Mouse (Mus musculus) large intestine, adult 2 months (tissue): Measurements from ENCODE around the gene Sox5. TPM values are rescaled to one million over a fixed set of nuclear protein-coding genes. Genes with fewer than 3 reads are reported as not detected.

ENCODE experiments used
- DNase-seq: peaks from one replicate; pipeline ENCODE4 v3.0.0-alpha.2; 2012; ENCODE audit warnings: low read depth, low spot score
- WGBS: fragments of 180-500 bp; shearing (Covaris S2); methylation state at CpG from one replicate; pipeline ENCODE4 v1.1.7; 2018; 5-methylcytosine and 5-hydroxymethylcytosine counted together
- polyA plus RNA-seq: library from polyadenylated mRNA; depleted of rRNA; stranded (reverse); fragments of >200 nt; gene quantifications from 2 replicates; pipeline ENCODE4 v1.2.3, GENCODE M21; 2012

Sox5 gene
- polyA plus RNA-seq, 1 experiment, result 0.55 TPM

DNA sequence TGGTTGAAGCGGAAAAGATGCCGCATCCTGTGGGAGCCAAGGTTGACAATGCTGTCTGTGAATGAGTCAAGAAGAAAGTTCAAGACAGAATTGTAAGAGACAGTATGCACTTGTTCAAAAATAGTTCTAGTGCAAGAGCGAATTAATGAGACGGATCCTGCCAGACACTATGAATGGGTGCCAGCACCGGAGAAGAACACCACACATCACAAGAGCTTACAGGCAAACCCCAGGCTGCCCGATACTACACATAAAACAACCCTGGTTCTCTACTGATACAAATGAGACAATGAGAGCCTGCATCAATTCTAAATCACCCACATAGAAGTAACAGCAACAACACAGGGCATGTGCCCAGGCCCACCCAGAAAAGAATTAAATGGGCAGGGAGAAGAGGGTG is 8.0 kb downstream of the Sox5 start:
- no peak for DNase-seq

DNA sequence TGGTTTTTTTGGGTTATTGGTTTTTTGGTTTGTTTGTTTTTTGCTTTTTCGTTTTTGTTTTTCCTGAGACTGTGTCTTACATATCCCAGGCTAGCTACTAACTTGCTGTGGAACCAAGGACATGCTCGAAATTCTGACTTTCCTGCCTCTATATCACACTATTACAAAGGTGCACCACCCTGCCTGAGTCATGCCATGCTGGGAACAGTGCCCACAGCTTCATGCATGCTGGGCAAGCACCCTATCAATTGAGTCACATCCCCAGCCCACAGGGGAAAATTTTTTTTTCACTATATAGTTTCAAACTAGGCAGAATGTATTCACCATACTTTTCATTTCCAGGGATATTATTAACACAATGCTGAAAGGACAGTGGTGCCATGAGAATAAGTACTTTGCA is 8.8 kb downstream of the Sox5 start:
- no peak for DNase-seq
- WGBS, result 65% methylated on average over 2 of the region's 2 CpGs

More for the DNA sequence above, 8.0 kb downstream of the Sox5 start:
- WGBS, result 83% methylated on average over 6 of the region's 6 CpGs

DNA sequence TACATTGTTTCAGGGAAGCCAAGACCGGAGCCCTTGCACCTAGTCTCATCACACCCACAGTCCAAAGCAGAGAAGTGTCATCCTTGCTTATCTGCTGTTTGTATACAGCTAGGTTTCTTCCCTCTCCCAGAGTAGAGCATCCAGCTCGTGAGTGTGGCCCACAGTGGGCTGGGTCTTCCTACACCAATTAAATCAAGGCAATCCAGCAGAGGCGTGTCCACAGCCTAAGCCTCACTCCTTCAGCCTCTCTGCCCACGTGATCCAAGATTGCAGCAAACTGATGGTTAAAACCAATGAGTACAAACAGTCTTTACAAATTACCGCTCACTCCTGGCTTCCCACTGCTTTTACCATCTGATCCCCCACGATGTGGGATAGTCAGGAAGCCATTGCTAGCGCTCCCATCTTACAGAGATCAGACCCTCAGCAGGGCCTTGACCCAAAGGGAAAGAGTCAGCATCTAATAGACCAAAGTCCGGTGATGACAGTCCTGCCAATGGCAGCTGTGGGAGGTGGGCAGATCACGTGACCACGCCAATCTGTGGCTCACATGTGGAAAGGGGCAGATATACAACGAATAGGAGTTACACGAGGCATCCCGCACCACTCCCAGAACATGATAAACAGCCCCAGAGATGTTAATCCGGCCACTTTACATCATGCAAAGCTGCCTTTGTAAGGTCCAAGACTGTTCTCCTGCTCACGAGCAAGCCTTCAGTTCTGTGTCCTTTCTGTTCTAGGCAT is 9.4 kb downstream of the Sox5 start:
- WGBS, result 63% methylated on average over 15 of the region's 15 CpGs
- DNase-seq, result no peak

DNA sequence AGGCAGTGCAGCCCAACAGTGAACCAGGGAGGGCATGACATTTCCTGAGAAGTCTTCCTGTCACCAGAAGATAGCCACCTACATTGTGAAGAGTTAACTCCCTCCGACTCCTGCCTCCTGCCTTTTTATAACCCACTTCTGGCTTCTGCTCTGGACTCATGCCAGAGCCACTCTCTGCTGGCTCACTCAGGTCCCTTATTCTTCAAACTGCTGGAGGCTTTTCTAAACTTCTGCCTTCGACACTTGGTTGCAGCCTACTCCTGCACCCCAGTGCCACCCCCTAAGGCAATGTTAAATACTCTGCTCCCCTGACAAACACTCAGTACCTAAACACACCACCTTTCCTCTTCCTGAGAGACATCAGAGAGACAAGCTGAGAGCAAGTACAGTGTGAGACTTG is 12.7 kb downstream of the Sox5 start:
- no peak for DNase-seq
- 3% methylated on average over 2 of the region's 2 CpGs for WGBS

DNA sequence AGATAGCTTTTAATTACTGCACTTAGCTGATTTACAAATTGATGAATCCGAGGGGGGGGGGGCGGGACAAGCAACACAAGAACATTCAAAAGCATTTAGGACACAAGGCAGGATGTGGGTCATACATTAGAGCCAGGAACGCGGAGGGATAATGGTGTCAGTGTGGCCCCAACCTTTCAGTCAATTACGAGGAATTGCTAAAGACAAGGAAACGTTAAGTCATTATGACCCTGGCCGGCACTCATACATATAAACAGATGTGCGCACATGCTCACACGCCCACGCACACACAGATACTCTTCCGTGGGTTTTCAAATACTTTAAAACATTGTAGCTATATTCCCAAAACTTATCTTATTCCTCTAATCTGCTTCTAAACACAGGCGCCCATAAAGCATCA is 19.9 kb downstream of the Sox5 start:
- 59% methylated on average over 12 of the region's 12 CpGs for WGBS
- no peak for DNase-seq

DNA sequence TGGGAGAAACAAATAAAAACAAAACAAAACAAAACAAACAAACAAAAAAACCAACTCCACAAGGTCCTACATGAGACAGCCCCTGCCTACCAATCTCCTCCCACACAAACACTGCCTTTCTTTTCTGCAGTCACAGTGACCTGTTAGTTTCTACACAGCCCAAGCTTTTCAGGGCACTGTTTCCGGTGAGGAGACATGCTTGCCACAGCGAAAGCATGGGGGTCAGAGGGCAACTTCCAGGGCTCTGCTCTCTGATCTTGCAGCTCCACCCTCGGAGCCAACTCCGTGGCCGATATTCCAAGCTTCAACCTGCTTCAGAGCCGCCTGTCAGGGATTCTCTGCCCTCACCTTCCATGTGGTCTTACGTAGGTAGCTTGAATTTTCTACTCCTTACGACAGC is 22.6 kb downstream of the Sox5 start:
- WGBS, result 46% methylated on average over 8 of the region's 8 CpGs
- no peak for DNase-seq

DNA sequence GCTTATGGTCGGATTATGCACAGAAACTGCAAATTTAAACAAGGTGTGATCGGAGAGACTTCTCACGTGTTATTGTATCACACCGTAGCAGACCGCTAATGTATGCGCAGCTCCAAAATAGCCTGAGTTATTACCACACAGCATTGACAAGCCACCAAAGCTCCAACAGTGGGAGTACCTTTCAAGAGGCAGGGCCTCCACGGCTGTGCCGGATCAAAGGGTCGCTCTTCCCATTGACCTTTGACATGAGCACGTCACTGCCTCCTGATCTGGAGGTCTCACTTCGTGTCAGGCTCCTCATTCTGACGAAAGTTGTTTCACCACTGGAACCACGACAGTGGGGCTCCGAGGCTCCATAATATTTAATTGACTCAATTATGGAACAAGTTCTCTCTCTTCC is 24.4 kb downstream of the Sox5 start:
- 76% methylated on average over 14 of the region's 14 CpGs for WGBS
- DNase-seq, result no peak

DNA sequence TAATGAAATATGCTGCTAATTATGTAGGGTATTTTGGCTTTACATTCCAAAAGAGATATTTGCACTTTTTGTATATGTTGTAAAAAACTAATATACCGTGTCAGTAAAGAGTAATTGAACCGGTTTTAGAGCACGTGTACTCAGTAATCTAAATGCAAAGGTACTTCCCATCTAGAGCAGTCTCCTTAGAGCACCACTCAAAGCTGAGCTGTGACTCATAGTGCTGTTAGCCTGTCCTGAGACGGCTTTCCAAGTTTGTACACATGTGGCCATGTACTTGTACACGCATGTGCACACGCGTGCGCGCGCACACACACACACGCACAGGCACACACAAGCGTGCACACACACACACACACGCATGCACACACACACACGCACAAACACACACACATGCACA is 25.3 kb downstream of the Sox5 start:
- DNase-seq, result no peak
- 88% methylated on average over 14 of the region's 14 CpGs for WGBS

DNA sequence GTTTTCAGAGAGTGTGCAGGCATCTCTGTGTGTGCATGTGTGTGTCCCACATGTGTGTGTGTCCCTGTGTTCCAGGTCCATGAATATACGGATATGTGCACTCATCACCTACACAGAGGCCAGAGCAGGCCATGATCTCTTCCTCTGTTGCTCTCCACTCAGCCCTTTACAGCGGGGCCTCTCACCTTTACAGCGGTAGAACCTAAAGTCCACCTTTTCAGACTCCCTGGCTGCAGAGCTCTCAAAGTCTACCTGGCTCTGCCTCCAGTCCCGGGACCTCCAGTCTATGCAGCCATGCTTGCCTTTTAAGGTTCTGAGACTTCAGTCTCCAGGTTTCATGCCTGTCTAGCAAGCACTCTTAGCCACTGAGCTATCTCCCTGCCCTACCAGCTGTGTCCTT is 26.5 kb downstream of the Sox5 start:
- 67% methylated on average over 4 of the region's 4 CpGs for WGBS
- no peak for DNase-seq

DNA sequence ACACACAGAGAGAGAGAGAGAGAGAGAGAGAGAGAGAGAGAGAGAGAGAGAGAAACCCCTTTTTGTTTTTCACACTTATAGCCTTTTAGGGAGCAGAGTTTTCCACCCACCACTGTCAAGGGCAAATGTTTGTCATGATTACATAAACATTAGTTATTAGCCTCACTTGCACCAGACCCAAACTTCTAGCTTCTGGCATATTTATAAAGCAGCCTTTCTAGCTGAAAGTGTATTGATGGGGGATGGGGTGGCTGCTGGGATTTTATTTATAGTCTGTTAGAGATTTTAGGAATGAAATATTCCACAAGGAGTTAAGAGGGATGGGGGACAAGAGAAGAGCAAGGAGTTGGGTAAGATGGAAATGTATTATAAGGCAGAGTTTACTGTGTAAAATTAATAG is 27.4 kb downstream of the Sox5 start:
- DNase-seq, result no peak

DNA sequence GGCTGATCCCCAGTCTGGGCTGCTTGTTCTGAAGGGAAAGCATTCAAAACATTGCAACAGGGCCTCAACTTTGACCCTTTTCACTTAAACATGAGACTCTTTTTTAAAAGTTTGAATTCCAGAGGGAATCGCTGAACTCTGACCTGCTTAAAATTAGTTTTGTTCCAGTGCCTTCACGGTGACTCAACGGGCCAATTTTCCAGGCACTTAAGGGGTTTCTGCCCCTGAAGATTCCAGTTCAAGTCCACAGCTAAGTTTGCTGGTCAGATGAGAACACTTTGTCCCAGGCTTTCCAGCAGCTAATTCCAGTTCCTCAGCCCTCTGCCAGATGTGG is 27.8 kb downstream of the Sox5 start:
- no peak for DNase-seq
- 34% methylated on average over 3 of the region's 3 CpGs for WGBS

DNA sequence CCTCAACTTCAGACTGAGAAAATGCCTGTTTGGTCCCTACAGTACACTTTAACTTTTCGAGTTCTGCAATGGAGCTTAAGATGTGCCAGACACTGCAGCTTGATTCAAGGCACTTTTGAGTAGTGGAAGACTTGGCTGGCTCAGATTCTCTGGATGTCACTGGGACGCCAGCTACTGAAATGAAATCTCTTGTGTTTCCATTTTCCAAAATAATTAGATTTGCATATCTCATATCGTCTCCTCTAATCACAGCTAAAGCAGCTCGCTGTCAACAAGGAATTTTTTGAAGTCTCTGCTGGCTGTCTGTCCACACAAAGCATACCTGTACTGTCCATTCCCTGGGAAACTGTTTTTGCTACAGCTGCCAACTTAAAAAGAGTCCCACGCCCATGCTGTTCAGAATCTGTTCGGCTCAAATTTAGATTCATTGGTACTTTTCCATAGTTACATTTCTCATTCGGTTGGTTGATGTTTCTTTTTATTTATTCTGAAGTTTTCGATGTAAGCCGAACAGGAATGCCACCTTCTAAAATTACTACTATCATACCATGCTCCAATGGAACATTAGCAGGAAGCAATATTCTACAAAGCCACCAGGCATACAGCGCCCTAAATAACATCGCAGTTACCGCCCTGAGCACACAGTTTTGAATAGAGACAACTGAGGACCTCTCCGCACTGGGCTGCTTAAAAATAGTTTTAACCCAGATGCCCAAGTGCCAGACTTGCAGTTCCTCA is 28.4 kb downstream of the Sox5 start:
- DNase-seq, result no peak

DNA sequence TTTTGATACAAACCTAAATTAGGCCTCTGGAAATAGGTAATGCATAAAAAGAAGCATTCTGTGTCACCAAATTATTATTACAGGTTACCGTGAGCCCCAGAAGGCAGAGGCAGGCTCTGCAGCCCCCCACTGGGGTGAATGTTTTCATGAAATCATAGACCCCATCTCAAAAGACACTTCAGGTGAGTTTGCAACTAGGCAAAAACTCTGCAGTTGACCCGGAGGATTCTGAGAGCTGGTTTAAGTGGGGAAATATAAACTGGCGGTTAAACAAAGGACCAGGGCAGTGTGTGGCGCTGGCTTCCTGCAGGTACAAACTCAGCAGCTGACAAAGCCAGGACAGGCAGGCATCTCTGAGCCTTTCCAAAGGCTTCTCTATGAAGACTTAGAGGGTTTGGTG is 30.2 kb downstream of the Sox5 start:
- WGBS, result 92% methylated on average over 4 of the region's 4 CpGs
- DNase-seq, result no peak

More for the DNA sequence above, 28.4 kb downstream of the Sox5 start:
- WGBS, result 60% methylated on average over 13 of the region's 13 CpGs

DNA sequence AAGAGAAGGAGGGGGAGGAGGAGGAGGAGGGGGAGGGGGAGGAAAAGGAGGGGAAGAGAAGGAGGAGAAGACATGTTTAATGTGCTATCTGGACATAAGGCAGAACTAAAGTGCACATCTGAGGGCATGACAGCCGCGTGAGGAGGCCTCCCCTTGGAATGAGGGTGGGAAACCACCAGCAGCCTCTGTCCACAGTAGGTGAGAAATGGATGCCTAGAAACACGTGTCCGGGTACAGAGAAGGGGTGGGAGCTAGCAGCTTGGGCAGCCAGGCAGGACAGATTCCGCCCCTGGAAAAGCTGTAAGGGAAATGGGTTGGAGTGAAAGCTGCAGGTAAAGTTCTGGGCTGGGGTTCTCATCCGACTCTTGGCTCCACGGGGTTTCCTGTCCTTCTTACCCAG is 31.6 kb downstream of the Sox5 start:
- DNase-seq, result no peak
- WGBS, result 63% methylated on average over 7 of the region's 7 CpGs

DNA sequence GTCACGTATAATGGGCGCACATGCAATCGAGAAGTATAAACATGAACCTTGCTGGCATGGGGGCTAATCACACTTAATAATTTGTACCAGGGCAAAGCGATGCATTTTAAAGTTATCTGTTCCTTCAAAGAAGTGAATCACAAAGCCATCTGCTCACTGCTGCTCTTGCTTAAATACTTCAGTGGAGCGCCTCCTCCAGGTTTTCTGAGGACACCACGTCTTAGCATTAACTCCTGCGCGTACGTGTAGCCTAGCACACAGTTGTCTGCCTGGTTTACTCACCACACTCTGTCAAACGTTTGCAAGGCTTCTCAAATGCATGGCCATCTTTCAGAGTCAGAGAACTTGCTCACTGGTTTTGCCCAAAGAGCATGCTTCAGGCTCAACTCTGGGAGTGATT is 35.3 kb downstream of the Sox5 start:
- DNase-seq, result no peak
- 90% methylated on average over 10 of the region's 10 CpGs for WGBS

DNA sequence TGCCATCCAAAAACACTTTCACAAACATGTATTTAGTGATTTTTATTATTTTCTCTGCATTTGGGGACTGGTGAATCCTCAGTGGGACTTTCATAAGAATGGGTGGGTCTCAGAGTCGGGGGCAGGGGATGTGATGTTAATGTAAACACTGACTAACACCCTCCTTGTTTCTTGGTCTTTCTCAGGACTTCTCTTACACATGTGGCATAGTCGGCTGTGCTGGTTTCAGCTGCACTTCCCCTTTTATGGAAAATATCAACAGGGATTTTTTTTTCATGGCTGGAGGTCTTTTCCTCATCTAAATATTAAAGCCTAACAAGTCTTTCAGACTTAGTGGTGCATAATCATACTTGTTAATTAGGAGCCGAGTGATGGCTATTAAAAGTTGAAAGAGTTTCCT is 39.2 kb downstream of the Sox5 start:
- 30% methylated on average over 3 of the region's 3 CpGs for WGBS
- DNase-seq, result no peak

DNA sequence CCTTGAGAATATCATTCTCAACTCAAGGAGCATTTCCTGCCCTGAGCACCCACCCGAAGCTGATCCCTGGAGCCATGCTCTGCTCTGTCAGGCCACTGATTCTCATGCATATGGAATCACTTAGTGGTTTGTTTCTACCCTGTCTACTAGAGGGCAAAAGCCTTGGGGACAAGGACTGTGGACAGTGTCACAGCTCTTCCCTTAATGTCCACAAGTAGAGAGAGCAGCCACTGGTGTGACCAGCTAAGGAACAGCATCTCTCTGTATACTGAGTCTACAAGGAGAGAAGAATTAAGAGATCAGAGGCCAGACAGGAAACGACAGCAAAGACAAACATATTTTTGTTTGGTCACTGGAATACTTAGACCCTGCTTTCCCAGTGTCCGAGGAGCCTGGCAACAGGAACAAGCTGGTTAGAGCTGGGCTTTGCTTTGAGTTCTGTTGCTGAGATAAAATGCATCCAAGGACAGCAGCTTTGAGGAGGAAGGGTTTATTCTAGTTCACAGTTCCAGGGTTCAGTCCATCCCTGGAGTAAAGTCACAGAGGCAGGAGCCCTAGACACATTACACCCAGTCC is 40.6 kb downstream of the Sox5 start:
- WGBS, result 35% methylated on average over 3 of the region's 3 CpGs
- no peak for DNase-seq

DNA sequence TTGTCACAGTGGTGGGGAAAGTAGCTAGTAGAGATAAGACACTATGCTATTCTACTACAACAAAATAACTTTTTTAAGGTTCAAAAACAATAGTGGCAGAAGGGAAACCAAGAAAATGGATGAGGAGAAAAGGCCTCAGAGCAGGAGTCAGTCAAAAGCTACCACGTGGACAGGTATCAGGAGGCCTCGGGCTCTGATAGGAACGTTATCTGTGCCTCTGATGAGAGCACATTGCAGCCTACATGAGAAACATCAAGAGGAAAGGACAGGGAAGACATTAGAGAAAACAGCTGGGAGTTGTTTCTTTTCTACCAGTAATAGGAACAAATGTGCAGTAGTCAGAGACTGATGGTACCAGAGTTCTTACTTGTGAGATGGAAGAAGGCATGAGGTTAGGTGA is 41.4 kb downstream of the Sox5 start:
- WGBS, result 90% methylated on average over 3 of the region's 3 CpGs
- DNase-seq, result no peak

DNA sequence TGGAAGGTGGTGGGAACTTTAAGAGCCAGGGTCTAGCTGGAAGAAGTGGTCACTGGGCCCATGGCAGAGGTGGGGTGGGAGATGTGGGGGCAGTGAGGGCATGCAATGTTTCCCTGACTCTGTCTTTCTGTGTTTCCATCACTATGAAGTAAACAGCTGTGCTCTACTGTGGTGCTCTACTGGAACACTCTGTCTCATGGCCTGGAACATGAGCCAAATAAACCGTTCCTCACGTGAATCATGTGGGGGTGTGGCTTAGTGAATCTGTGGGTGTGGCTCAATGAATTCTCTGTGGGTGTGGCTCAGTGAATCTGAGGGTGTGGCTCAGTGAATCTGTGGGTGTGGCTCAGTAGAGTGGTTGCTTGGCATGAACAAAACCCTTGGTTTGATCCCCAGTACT is 42.0 kb downstream of the Sox5 start:
- no peak for DNase-seq
- 21% methylated on average over 2 of the region's 2 CpGs for WGBS

DNA sequence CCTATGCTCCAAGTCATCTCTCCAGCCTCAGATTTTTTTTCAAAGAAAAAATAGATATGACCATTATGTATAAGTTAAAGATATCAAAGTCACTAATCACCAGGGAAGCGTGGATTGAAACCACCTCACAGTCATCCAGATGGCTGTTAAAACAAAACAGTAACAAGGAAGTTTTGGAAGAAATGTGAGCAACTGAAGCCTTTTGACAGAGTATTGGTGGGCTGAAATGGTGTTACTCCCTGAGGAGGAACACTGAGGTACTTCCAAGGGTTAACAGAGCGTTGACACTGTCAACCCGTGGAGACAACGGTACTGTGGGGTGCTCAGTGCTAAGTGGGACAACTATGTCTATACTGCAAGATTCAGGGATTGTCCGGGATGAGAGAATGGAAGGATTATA is 44.0 kb downstream of the Sox5 start:
- DNase-seq, result no peak
- WGBS, result 85% methylated on average over 5 of the region's 5 CpGs

DNA sequence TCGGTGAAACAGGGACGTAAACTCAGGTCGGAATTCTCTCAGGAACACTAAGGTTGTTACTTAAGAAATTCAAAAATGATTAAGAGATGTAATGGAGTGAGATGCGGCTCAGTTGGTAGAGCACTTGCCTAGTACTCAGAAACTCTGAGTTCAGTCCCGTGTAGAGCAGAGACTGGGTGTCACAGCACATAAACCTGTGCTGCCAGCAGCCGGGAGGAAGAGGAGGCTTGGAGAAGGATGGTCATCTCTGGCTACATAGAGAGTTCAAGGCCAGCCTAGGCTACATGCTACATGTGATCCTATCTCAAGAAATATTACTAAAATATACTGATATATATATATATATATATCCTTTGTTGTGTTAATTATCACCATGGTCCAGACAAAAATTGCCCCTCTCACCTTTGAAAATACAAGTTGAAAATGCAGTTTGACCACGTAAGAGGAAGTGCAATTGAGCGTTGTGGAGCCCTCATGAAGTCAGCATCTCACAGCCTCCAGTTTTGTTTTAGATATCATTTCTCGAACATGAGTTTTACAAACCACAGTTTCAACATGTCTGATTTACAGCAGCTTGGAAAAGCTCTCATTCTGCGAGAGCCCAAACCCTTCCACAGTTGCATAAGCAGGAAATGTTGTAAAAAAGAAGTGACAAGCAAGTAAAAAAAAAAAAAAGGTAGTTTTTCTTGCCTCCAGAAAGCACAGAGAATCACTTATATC is 50.4 kb downstream of the Sox5 start:
- DNase-seq, result no peak
- WGBS, result 71% methylated on average over 10 of the region's 10 CpGs
